Mouse (Mus musculus) spleen, postnatal 14 days (tissue): Measurements from ENCODE around the gene Gm47995.
"Not testable (repeated sequence)": the region's sequence is repeated elsewhere in the genome, so short reads cannot be mapped to it uniquely, and the experiment has no call there.

ENCODE experiments used
- DNase-seq, 2 experiments: peaks; one replicate each; pipeline ENCODE4 v3.0.0; 2021 to 2022; ENCODE audit warnings: low spot score in 2 of 2

The Gm47995 gene

GRCm38 (mm10) chr1:151186879-151187424 lies 11.3 kb upstream of the Gm47995 start:
- not testable (repeated sequence) for DNase-seq

- no peak for DNase-seq
These were observed 9.8 kb upstream of the Gm47995 start for GRCm38 (mm10) chr1:151188469-151188868.

- DNase-seq, result not testable (repeated sequence)
These were observed 6.2 kb upstream of the Gm47995 start, which contains the start of gene Gm8947 for GRCm38 (mm10) chr1:151192075-151192474. TSS of gene Gm8947 (plus strand) at chr1:151192376.

GRCm38 (mm10) chr1:151192739-151193138 lies 5.5 kb upstream of the Gm47995 start:
- not testable (repeated sequence) for DNase-seq

GRCm38 (mm10) chr1:151195986-151196385 lies 2.3 kb upstream of the Gm47995 start:
- not testable (repeated sequence) for DNase-seq

- not testable (repeated sequence) for DNase-seq
These were observed 1.6 kb upstream of the Gm47995 start for GRCm38 (mm10) chr1:151196690-151197089.

- DNase-seq, result not testable (repeated sequence)
These were observed 2.4 kb downstream of the Gm47995 start for GRCm38 (mm10) chr1:151200620-151201019.

GRCm38 (mm10) chr1:151202771-151203170 lies 4.5 kb downstream of the Gm47995 start:
- DNase-seq, result not testable (repeated sequence)

- not testable (repeated sequence) for DNase-seq
These were observed 5.6 kb downstream of the Gm47995 start, which contains the start of gene 3110040M04Rik for GRCm38 (mm10) chr1:151203818-151204217. TSS of gene 3110040M04Rik (plus strand) at chr1:151204121.

- not testable (repeated sequence) for DNase-seq
These were observed 10.2 kb downstream of the Gm47995 start for GRCm38 (mm10) chr1:151208493-151208892.

GRCm38 (mm10) chr1:151208944-151209343 lies 10.7 kb downstream of the Gm47995 start:
- not testable (repeated sequence) for DNase-seq

GRCm38 (mm10) chr1:151209824-151210355 lies 11.6 kb downstream of the Gm47995 start, which contains the start of gene Gm47996:
TSS of gene Gm47996 (plus strand) at chr1:151210131.
- peak; percentile 17 to 27 for DNase-seq

GRCm38 (mm10) chr1:151211666-151212065 lies 13.4 kb downstream of the Gm47995 start:
- not testable (repeated sequence) for DNase-seq

GRCm38 (mm10) chr1:151214862-151215261 lies 16.6 kb downstream of the Gm47995 start:
- DNase-seq, result no peak

- no peak for DNase-seq
These were observed 17.7 kb downstream of the Gm47995 start for GRCm38 (mm10) chr1:151215985-151216384.

- DNase-seq, result no peak
These were observed 18.2 kb downstream of the Gm47995 start for GRCm38 (mm10) chr1:151216417-151216816.

- DNase-seq, result no peak
These were observed 20.8 kb downstream of the Gm47995 start for GRCm38 (mm10) chr1:151219045-151219444.

GRCm38 (mm10) chr1:151220098-151220497 lies 21.9 kb downstream of the Gm47995 start:
- no peak for DNase-seq

- no peak for DNase-seq
These were observed 24.5 kb downstream of the Gm47995 start for GRCm38 (mm10) chr1:151222561-151223267.

- no peak for DNase-seq
These were observed 25.1 kb downstream of the Gm47995 start for GRCm38 (mm10) chr1:151223377-151223776.

- DNase-seq, result no peak
These were observed 26.3 kb downstream of the Gm47995 start for GRCm38 (mm10) chr1:151224536-151224935.

GRCm38 (mm10) chr1:151227506-151227905 lies 29.3 kb downstream of the Gm47995 start:
- no peak for DNase-seq
